Mouse (Mus musculus) cerebellum, adult 11-12 months (tissue): ENCODE measurements around the gene Mtr.
"Not testable (repeated sequence)": the region's sequence is repeated elsewhere in the genome, so short reads cannot be mapped to it uniquely, and the experiment has no call there.

Source experiments
- DNase-seq: peaks from one replicate; pipeline ENCODE4 v3.0.0; 2022

The Mtr gene

GRCm38 (mm10) chr13:12153922-12154321 lies 104.0 kb downstream of the Mtr start:
- DNase-seq: no peak

DNA sequence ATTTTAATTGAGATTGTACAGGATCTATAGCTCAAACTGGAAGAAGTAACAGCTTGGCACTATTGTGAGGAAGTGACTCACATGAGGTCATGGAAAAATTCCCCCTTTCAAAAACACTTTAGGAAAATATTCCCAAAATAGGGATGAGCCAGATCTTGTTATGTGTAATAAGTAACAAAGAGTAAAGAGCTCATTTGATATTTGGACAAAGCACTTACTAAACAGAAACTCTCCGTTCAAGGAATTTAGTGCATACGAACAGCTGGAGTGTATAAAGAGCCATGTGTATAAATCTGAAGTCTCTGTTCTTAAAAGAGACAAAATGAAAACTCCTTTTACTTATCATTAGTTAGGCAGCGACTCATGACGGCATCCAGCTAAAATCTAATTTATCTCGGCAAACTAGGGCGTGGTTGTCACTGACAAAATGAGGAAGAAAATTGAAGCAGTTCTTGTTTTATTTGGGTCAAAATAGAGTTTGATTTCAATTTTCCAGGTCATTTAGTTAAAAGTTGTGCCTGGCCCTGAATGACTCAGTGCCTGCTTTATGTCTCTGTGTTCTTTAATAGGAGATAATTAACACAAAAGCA lies 110.9 kb downstream of the Mtr start:
- DNase-seq: no peak

GRCm38 (mm10) chr13:12146402-12146801 lies 111.5 kb downstream of the Mtr start:
- DNase-seq: no peak

- DNase-seq: no peak
Observed at GRCm38 (mm10) chr13:12143347-12143746, 114.6 kb downstream of the Mtr start.

GRCm38 (mm10) chr13:12136461-12136860 lies 121.5 kb downstream of the Mtr start:
- DNase-seq: not testable (repeated sequence)

DNA sequence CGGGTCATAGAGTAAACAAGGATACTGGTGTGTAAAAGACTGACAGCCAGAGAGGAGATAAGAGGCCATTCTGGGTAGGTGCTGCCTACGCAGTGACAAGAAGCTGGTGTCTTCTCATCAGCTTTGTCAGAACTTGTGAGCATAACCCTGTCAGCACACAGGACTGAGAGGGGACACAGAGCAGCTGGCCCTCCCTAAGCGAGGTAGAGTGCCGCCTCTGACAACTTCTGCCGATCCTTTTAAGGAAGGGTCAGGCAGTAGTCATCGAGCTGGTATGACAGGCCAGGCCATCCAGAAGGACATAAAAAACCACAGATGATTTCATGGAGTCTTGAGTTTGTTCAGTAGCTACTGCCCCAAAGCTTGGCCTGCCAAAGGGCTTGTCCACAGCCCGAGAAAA lies 124.4 kb downstream of the Mtr start:
- DNase-seq: no peak
